Mouse (Mus musculus) cerebellum, adult 9-10 months (tissue): ENCODE data around the gene Ehmt2.
"Not testable (repeated sequence)": the region's sequence is repeated elsewhere in the genome, so short reads cannot be mapped to it uniquely, and the experiment has no call there.

ENCODE experiments used
- DNase-seq: peaks from one replicate; pipeline ENCODE4 v3.0.0; 2022

The Ehmt2 gene

DNA sequence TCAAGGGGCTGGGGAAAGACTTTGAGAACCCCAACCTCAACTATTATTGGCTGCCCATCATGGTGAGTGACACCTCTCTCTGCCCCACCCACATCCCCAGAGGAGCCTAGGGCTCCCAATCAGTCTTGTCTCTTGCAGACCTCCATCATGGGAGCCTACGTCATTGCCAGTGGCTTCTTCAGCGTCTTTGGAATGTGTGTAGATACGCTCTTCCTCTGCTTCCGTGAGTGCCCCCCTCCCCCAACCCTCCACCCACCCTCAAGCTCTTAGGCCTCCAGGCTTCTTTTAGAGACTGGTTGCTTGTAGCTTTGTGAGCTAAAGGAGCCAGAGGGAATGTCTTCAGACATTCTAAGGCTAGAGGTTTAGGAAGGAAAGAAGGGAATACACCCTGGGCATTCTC is 30.6 kb downstream of the Ehmt2 start:
- DNase-seq, result no peak

DNA sequence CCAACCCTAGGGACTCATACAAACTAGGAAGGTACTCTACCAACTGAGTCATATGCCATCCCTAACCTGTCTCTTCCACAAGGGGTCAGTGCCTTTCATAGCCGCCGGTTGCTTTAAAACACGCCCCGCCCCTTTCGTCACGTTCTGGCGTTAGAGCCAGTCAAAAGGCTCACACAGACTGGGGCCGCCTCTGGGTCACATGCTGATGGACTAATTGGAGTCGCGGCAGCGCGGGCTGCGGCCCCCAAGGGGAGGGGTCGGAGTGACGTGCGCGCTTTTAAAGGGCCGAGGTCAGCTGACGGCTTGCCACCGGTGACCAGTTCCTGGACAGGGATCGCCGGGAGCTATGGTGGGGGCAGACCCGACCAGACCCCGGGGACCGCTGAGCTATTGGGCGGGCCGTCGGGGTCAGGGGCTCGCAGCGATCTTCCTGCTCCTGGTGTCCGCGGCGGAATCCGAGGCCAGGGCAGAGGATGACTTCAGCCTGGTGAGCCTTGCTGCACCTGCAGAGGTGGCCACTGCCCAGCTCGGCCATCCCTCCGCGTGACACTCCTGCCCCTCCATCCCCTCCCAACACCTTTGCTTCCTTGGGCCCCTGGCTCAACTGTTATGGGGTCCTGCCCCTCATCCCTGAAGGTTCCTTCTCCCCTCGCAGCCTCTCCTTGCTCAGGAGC is 32.9 kb downstream of the Ehmt2 start, which contains the start of gene Neu1:
Neu1 (plus strand) TSS at position 193 of the 674 bp plus-strand sequence.
- DNase-seq, result peak; percentile 99

- peak; percentile 61 for DNase-seq
Observed at GRCm38 (mm10) chr17:34931735-34932098, 33.4 kb downstream of the Ehmt2 start.

DNA sequence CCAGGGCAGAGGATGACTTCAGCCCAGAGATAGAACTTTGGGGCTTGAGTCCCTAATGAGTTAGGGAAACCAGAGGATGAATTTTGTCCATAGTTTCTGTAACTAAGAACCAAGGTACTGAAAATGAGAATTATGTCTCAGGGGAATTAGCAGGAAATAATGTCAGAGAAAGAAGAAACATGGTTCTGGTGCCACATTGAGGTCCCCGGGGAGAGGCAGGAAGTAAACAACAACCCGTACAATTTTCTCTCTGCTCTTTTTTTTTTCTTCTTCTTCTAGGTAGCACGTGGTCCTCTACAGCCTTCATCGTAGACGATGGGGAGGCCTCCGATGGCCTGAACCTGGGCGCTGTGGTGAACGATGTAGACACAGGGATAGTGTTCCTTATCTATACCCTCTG is 34.0 kb downstream of the Ehmt2 start:
- DNase-seq, result no peak

- DNase-seq, result no peak
Observed at GRCm38 (mm10) chr17:34934031-34934430, 35.8 kb downstream of the Ehmt2 start.

DNA sequence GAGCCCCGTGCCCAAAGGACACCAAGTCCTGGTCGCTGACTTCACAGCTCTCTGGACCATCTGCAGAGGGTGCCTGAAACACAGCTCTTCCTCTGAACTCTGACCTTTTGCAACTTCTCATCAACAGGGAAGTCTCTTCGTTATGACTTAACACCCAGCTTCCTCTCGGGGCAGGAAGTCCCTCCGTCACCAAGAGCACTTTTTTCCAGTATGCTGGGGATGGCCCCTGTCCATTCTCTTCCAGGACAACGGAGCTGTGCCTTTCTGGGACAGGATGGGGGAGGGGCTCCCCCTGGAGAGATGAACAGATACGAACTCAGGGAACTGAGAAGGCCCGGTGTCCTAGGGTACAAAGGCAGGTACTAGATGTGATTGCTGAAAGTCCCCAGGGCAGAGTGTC is 36.6 kb downstream of the Ehmt2 start:
- DNase-seq, result no peak

DNA sequence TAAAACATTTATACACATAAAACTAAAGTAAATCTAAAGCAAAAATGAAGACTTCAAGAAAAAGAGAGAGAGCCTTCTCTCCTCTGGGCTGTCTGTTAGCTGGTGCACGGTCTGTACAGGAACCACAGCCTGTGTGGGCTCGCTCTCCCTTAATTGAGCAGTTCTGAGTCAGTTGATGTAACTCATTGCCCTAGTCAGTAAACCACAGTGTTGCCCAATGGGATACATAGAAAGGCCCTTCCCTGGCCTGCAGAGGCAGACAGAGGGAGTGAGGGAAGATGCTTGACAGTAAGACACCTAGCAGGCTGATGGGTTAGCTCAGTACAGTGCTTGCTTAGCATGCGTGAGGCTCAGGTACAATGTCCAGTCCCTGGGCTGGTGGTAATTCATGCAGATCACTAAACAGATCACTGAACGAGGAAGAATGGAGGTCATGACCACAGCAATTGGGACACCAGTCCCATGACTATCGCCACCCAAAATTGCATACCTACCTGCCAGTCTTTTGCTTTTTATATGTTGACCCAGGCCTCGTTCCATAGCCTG is 39.8 kb downstream of the Ehmt2 start:
- DNase-seq, result no peak

DNA sequence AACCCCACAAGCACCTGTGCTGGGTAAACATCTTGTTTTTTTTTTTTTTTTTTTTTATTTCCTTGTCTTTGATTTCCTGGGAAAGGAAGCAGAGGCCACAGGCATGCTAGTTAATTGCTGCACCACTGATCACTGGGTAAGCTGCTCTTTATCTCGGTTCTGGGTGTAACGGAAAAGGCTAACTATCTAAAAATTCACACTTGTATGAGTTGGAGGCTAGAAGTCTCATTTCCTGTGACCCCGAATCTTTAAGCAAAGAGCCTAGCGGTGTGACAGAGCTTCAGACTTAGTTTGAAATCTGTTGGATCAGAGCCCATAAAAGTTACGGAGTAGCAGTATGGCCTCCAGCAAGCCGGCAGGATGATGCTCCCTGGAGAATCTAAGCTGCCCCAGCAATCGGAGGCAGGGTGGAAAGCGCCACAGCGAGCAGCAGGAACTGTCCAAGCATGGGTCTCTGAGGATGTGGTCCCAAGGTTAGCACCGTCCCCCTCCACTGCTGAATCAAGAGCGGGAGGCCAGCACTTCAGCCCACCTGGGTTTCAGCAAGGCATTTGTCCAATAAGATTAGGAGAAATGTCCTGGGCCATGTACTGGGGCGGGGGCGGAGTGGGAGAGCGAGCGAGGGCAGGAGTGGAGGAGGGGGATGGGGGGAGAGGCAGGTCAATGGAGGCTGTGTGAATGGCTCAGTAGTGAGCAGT is 43.2 kb downstream of the Ehmt2 start:
- no peak for DNase-seq

DNA sequence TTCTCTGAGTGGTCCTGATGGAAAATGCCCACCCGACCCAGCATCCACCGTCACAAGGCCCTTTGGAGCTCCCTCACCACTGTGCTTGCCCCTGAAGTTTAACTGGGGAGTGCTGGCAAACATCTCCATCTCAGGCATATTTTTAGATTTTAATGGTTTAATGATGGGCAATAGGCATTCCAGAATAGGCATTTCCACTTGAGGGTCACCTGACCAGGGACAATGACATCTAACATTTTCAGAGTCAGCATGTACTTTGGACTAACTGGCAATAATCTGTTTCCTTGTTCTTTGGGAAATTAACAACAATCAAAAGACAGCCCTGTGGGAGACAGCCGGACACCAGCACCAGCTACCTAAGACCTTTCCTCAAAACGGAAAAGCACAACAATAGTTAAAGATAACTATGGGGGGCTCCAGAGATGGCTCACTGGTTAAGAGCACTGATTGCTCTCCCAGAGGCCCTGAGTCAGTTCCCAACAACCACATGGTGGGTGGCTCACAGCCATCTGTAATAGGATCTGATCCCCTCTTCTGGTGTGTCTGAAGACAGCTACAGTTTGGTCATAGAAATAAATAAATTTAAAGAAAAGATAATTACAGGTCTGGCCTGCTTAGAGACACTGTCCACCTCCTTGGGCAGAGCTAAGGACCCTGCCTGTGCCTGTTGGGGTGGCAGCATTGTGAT is 45.0 kb downstream of the Ehmt2 start:
- DNase-seq, result no peak

GRCm38 (mm10) chr17:34944362-34944761 is 46.1 kb downstream of the Ehmt2 start:
- no peak for DNase-seq

GRCm38 (mm10) chr17:34946486-34947140 is 48.3 kb downstream of the Ehmt2 start:
- no peak for DNase-seq

DNA sequence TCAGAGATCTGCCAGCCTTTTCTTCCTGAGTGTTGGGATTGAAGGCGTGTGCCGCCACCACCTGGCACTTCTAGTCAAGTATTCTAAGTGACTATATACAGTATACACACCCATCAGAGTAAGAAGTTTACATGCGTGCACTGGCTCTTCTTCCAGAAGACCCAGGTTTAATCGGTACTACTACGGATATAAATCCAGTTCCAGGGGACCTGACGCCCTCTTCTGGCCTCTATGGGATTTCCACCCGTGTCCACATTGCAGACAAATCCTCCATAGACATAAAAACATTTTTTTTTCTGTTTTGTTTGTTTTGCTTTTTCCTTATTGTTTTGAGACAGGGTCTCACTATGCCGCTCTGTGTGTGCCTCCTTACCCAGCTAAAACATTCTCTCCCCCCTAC is 49.3 kb downstream of the Ehmt2 start:
- DNase-seq, result no peak

- DNase-seq, result not testable (repeated sequence)
Observed at GRCm38 (mm10) chr17:34948721-34949552, 50.7 kb downstream of the Ehmt2 start.

DNA sequence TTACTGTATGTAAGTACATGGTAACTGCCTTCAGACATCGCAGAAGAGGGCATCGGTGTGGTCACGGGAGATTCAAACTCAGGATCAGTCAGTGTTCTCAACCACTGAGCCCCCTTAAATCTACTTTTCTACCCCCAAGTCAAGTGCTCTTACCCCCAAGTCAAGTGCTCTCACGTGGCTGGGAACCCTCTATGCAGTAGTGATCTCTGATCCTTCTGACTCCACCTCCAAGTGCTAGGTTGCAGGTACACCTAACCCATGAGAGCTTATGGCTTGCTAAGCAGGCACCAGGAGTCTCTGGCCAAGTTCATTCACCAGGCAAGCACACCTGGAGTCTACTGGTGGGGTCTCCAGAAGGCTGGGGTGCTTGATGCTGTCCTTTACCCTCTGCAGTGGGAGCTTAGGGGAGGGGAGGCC is 51.3 kb downstream of the Ehmt2 start:
- DNase-seq, result no peak

DNA sequence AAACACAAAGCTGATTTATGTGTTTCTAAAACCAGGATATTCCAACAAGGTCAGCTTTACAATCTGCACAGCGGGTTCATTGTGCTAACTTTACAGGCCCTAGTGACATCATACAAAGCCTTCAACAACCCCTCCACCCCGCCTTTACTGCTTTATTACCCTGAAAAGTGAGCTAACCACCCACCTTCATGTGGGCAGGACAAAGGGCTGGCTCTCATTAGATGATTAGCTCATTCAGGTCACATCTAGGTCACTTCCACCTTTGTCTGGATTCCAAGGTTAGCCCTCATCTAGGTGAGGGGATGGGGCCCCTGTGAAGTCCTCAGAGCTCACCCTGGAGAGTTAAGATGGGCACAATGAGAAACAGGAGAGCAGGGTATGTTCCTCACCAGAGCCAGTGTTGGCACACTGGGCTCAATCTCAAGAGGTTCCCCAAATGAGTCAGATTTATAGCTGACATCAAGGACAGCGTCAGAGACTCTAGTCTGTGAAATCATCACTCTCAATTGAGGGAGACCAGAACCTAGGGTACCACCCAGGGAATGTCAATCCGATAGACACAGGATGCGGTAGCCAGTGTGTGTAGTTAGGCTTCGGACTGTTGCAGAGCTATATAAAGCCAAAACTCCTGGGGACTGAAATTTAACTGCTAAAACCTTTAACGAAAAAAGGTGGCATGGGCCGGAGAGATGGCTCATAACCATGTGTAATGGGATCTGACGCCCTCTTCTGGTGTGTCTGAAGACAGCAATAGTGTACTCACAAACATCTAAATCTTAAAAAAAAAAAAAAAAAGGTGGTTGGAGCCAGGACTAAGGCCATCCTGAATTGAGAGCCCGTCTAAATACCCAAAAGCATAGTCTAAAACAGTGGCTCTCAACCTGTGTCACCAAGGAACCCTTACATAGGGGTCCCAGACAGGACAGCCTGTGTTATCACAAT is 52.5 kb downstream of the Ehmt2 start:
- no peak for DNase-seq

GRCm38 (mm10) chr17:34951636-34952377 is 53.5 kb downstream of the Ehmt2 start:
- DNase-seq, result peak; percentile 80

DNA sequence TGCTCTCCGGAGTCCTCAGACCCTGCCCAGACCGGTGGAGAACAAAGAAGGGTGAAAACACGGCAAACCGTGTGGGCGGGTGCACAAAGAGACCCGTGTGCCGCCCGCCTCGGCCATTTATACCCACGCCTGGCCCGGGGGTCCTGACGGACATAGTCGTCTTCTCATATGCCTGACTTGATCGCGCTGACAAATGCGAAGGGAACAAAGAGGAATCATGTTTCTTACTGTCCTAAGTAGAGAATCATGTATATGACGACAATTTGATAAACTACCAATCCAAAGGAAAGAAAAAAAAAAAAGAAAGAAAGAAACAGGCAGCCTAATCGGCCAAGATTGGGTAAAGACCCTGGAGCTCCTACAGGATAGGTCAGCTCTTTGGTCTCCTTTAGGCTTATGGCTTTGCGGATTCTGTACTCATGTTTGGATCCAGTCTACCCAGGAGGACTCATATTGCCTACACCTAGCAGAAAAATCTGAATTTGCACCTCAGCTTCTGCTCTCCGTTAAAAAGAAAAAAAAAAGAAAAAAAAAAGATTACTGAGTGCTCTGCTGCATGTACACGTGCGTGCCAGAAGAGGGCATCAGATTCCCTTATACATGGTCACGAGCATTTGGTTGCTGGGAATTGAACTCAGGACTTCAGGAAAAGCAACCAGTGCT is 54.2 kb downstream of the Ehmt2 start:
- DNase-seq, result peak; percentile 79

DNA sequence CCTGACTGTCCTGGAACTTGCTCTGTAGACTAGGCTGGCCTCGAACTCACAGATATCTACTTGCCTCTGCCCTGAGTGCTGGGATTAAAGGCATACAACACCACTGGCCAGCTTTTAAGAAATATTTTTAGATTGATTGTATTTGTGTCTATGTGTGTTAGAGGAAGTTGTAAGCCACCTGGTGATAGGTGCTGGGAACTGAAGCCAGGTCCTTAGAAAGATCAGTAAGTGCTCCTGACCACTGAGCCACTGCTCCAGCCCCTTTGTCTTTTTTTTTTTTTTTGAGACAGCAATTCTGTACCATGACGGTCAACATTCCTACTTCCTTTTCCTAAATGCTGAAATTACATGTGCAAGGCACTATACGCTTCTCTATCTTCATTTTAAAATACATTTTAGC is 55.0 kb downstream of the Ehmt2 start:
- DNase-seq, result no peak

DNA sequence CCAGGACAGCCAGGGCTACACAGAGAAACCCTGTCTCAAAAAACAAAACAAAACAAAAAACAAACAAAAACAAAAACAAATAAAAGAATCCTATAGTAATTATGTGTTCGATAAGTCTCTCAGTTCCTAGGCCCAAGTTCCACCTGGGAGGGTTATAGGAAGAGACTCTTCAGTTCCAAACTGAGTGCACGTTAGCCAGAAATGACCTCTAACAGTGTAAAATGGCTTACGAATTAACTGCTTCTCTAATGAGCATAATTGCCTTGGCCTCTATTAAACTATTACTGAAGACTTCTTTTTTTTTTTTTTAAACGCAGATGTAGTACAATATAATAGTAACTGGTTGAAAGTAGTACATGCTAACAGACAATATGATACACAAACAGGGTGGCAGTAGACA is 55.6 kb downstream of the Ehmt2 start:
- DNase-seq, result no peak

DNA sequence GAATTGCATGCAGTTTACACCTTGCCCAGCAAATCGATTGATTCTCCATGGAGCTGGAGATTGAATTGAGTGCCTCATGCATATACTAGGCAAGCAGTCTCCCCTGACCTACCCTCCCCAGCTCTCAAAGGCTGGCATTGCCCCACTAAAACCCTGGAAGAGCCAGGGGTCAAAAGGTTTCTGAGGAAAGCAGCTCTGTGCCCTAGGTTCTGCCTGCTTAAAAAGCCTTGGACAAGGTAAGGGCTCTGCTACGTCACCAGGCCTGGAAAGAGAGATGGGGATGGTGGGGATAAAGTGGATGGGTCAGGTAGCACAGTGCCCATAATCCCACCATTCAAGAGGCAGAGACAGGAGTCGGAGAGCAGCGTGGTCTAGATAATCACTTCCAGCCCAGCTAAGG is 56.6 kb downstream of the Ehmt2 start:
- DNase-seq, result no peak
